Mouse (Mus musculus): ENCODE data around the gene Pcca.

DNA sequence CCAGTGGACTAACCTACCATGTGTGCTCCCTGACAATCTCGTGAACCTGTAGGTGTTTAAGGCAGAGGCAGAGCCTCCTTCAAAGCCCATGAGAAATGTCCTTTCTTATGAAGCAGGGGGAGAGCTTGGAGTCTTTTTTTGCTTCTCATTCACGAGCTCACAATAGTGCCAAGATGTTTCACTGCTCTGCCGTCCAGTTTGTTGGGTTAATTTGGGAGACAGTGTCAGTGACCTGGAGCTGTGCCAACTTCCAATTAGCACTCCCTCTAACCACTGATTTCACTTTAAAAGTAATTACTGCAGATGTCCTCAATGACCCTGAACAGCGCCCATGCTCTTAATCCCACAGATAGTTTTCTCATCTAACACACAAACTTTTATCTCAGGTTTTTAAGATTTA, 328.5 kb downstream of the Pcca start:
- TF ChIP-seq POLR2A (IDR thresholded peaks at IDR 0.05; ENCODE audit: insufficient read depth, low read depth, low read length) (no peak), CTCF (IDR thresholded peaks at IDR 0.05) (no peak), EP300 (IDR thresholded peaks at IDR 0.05; ENCODE audit: insufficient read depth, low read depth, low read length) (no peak)
